Mouse (Mus musculus): ENCODE data around the gene 2610301B20Rik.

Gene 2610301B20Rik

GRCm38 (mm10) chr4:10911909-10912478, 37.7 kb downstream of the 2610301B20Rik start:
- no peak for DNase-seq

GRCm38 (mm10) chr4:10912611-10913301, 38.5 kb downstream of the 2610301B20Rik start:
- peak; percentile 93 for DNase-seq

GRCm38 (mm10) chr4:10913409-10913808, 39.1 kb downstream of the 2610301B20Rik start:
- DNase-seq: no peak

GRCm38 (mm10) chr4:10914766-10915165, 40.5 kb downstream of the 2610301B20Rik start:
- no peak for DNase-seq

GRCm38 (mm10) chr4:10915271-10915670, 41.0 kb downstream of the 2610301B20Rik start:
- DNase-seq: no peak

- no peak for DNase-seq
These were observed 44.1 kb downstream of the 2610301B20Rik start for GRCm38 (mm10) chr4:10918402-10918801.

GRCm38 (mm10) chr4:10919097-10919496, 44.8 kb downstream of the 2610301B20Rik start:
- DNase-seq: peak; percentile 18

- no peak for DNase-seq
These were observed 45.2 kb downstream of the 2610301B20Rik start for GRCm38 (mm10) chr4:10919530-10919929.

GRCm38 (mm10) chr4:10919987-10920386, 45.7 kb downstream of the 2610301B20Rik start:
- DNase-seq: no peak

GRCm38 (mm10) chr4:10920622-10921021, 46.3 kb downstream of the 2610301B20Rik start:
- DNase-seq: no peak

GRCm38 (mm10) chr4:10923180-10923579, 48.9 kb downstream of the 2610301B20Rik start:
- peak; percentile 87 for DNase-seq

GRCm38 (mm10) chr4:10924140-10924539, 49.8 kb downstream of the 2610301B20Rik start:
- DNase-seq: no peak

GRCm38 (mm10) chr4:10924541-10924940, 50.2 kb downstream of the 2610301B20Rik start:
- no peak for DNase-seq

GRCm38 (mm10) chr4:10926416-10926815, 52.1 kb downstream of the 2610301B20Rik start:
- DNase-seq: no peak

- no peak for DNase-seq
These were observed 53.9 kb downstream of the 2610301B20Rik start for GRCm38 (mm10) chr4:10928158-10928557.

GRCm38 (mm10) chr4:10929726-10930125, 55.4 kb downstream of the 2610301B20Rik start:
- no peak for DNase-seq

GRCm38 (mm10) chr4:10931040-10931439, 56.7 kb downstream of the 2610301B20Rik start:
- DNase-seq: no peak

GRCm38 (mm10) chr4:10932091-10932745, 57.9 kb downstream of the 2610301B20Rik start:
- no peak for DNase-seq

- DNase-seq: no peak
These were observed 58.5 kb downstream of the 2610301B20Rik start for GRCm38 (mm10) chr4:10932782-10933181.

- DNase-seq: no peak
These were observed 62.5 kb downstream of the 2610301B20Rik start for GRCm38 (mm10) chr4:10936766-10937165.
